Mouse (Mus musculus): ENCODE data around the gene Krtap9-1.
"Not testable (repeated sequence)": the region's sequence is repeated elsewhere in the genome, so short reads cannot be mapped to it uniquely, and the experiment has no call there.

The Krtap9-1 gene

GRCm38 (mm10) chr11:99873089-99873488, at the start of gene Krtap9-1:
TSS of gene Krtap9-1 (plus strand) at chr11:99873389.
- DNase-seq (ENCODE audit: low spot score) = not testable (repeated sequence)

GRCm38 (mm10) chr11:99837966-99838365, 35.2 kb upstream of the Krtap9-1 start, which contains the start of gene 2300003K06Rik:
TSS of gene 2300003K06Rik (minus strand) at chr11:99838066.
- no peak for DNase-seq (ENCODE audit: low spot score)

- DNase-seq (ENCODE audit: low spot score) = no peak
Observed at GRCm38 (mm10) chr11:99842185-99842584, 31.0 kb upstream of the Krtap9-1 start.

- no peak for DNase-seq (ENCODE audit: low spot score)
Observed at GRCm38 (mm10) chr11:99846746-99847145, 26.4 kb upstream of the Krtap9-1 start.

- DNase-seq (ENCODE audit: low spot score) = no peak
Observed at GRCm38 (mm10) chr11:99851508-99851907, 21.7 kb upstream of the Krtap9-1 start, which contains the start of gene Krtap4-16. TSS of gene Krtap4-16 (minus strand) at chr11:99851608.

GRCm38 (mm10) chr11:99854121-99854520, 19.1 kb upstream of the Krtap9-1 start:
- DNase-seq (ENCODE audit: low spot score) = no peak

- DNase-seq (ENCODE audit: low spot score) = no peak
Observed at GRCm38 (mm10) chr11:99857617-99858016, 15.6 kb upstream of the Krtap9-1 start, which contains the start of gene Gm11568. TSS of gene Gm11568 (plus strand) at chr11:99857917.

GRCm38 (mm10) chr11:99858761-99859160, 14.4 kb upstream of the Krtap9-1 start:
- no peak for DNase-seq (ENCODE audit: low spot score)

- DNase-seq (ENCODE audit: low spot score) = not testable (repeated sequence)
Observed at GRCm38 (mm10) chr11:99864176-99864575, 9.0 kb upstream of the Krtap9-1 start, which contains the start of gene Gm11559. TSS of gene Gm11559 (plus strand) at chr11:99864476.

- not testable (repeated sequence) for DNase-seq (ENCODE audit: low spot score)
Observed at GRCm38 (mm10) chr11:99878887-99879286, 5.7 kb downstream of the Krtap9-1 start, which contains the start of gene Gm11567. TSS of gene Gm11567 (plus strand) at chr11:99879187.

GRCm38 (mm10) chr11:99907620-99908019, 34.4 kb downstream of the Krtap9-1 start, which contains the start of gene Krtap31-1:
TSS of gene Krtap31-1 (plus strand) at chr11:99907920.
- no peak for DNase-seq (ENCODE audit: low spot score)

- DNase-seq (ENCODE audit: low spot score) = no peak
Observed at GRCm38 (mm10) chr11:99914451-99914850, 41.3 kb downstream of the Krtap9-1 start, which contains the start of gene Gm11565. TSS of gene Gm11565 (plus strand) at chr11:99914751.
